ENCODE assay signal across 27 mouse cellular contexts in the genomic region with DNA sequence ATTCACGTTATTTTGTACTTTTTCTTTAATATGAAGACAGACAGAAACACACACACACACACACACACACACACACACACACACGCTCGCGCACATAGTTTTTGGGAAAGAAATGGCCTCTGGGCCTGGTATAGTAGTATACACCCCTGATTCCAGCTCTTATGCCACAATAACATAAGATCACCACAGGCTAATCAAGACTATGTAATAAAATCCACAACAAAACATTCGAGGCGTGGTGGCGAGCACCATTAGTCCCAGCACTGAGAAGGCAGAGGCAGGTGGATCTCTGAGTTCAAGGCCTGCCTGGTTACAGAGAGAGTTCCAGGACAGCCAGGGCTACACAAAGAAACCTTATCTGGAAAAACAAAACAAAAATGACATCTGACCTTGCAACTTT. TPM values are rescaled to one million over a fixed set of nuclear protein-coding genes. Genes with fewer than 3 reads are reported as not detected.
A peak's percentile ranks its signal among the peaks of the same experiment; 100 is the strongest.
DNase-seq lines count a peak whose midpoint lies in the region; ATAC-seq lines count a peak whose summit lies in the region.
"Had no signal": no experiment of that assay in that cellular context is flagged by ENCODE, and none has a peak within 500 bp of the region (broad histone marks: within the 10 kb centered on the region; RNA-seq: fewer than 3 reads in every experiment).

No protein-coding gene starts in this region.

- peaks cover 17% of the 10 kb centered on the region for H3K36me3 ChIP-seq in heart, embryonic 10.5 days
- H3K36me3 ChIP-seq in heart, embryonic 16.5 days (ENCODE audit: control insufficient read depth, insufficient read depth) = no peaks in the 10 kb centered on the region
- H3K36me3 ChIP-seq in midbrain, embryonic 11.5 days (ENCODE audit: control insufficient read depth, insufficient read depth, low read length) = no peaks in the 10 kb centered on the region; the same call in 1 of the 2 replicates
- H3K36me3 ChIP-seq in midbrain, embryonic 10.5 days = peaks cover 20% of the 10 kb centered on the region
- H3K36me3 ChIP-seq: hindbrain, embryonic 15.5 days had no signal

- intact Hi-C loops in heart, postnatal 25 days (cut with DNase I) = no loop called here

- no peak overlapping the region for H3K4me2 ChIP-seq in heart, embryonic 16.5 days (ENCODE audit: low read depth, low read length)
- H3K4me2 ChIP-seq in midbrain, embryonic 11.5 days = no peak overlapping the region
- H3K4me2 ChIP-seq: hindbrain, embryonic 15.5 days; kidney, embryonic 15.5 days; limb, embryonic 13.5 days; liver, embryonic 12.5 days had no signal

- no peak for ATAC-seq in heart, embryonic 16.5 days (replicated peaks; ENCODE audit: extremely low read depth, insufficient read depth, low FRiP score)
- ATAC-seq in midbrain, embryonic 11.5 days (ENCODE audit: low FRiP score) = no peak
- ATAC-seq: forebrain, embryonic 16.5 days; liver, embryonic 12.5 days had no signal

- no peaks in the 10 kb centered on the region for H3K27me3 ChIP-seq in heart, embryonic 10.5 days (ENCODE audit: insufficient read depth, poor library complexity, severe bottlenecking)
- no peaks in the 10 kb centered on the region for H3K27me3 ChIP-seq in heart, embryonic 16.5 days (ENCODE audit: control insufficient read depth, insufficient read depth, low read length)
- no peaks in the 10 kb centered on the region for H3K27me3 ChIP-seq in midbrain, embryonic 11.5 days (ENCODE audit: control insufficient read depth, insufficient read depth, low read length)
- no peaks in the 10 kb centered on the region for H3K27me3 ChIP-seq in midbrain, embryonic 10.5 days (ENCODE audit: low read depth, poor library complexity, severe bottlenecking)
- H3K27me3 ChIP-seq: hindbrain, embryonic 15.5 days; kidney, embryonic 15.5 days; limb, embryonic 13.5 days; liver, embryonic 12.5 days had no signal

- peak overlapping the region; percentile 82 for H3K27ac ChIP-seq in heart, embryonic 10.5 days
- peak overlapping the region; percentile 77 for H3K27ac ChIP-seq in heart, embryonic 16.5 days (ENCODE audit: low read length)
- no peak overlapping the region for H3K27ac ChIP-seq in midbrain, embryonic 11.5 days (ENCODE audit: low read depth, low read length)
- no peak overlapping the region for H3K27ac ChIP-seq in midbrain, embryonic 10.5 days (replicated peaks)
- H3K27ac ChIP-seq: forebrain, embryonic 10.5 days; hindbrain, embryonic 15.5 days; kidney, embryonic 15.5 days; limb, embryonic 13.5 days; liver, embryonic 12.5 days; macrophage had no signal

- H3K9me3 ChIP-seq in heart, embryonic 10.5 days = no peaks in the 10 kb centered on the region
- no peaks in the 10 kb centered on the region for H3K9me3 ChIP-seq in heart, embryonic 16.5 days (replicated peaks; ENCODE audit: control insufficient read depth, low read length)
- H3K9me3 ChIP-seq in midbrain, embryonic 11.5 days (ENCODE audit: control insufficient read depth, low read length) = no peaks in the 10 kb centered on the region
- H3K9me3 ChIP-seq in midbrain, embryonic 10.5 days (replicated peaks) = no peaks in the 10 kb centered on the region
- H3K9me3 ChIP-seq: forebrain, embryonic 10.5 days; G1E; hindbrain, embryonic 15.5 days; kidney, embryonic 15.5 days; limb, embryonic 13.5 days; liver, embryonic 12.5 days had no signal

- H3K4me1 ChIP-seq in heart, embryonic 10.5 days = peaks cover 34% of the 10 kb centered on the region
- H3K4me1 ChIP-seq in heart, embryonic 16.5 days (ENCODE audit: control insufficient read depth, insufficient read depth, low read length) = peaks cover 22% of the 10 kb centered on the region
- peaks cover 7% of the 10 kb centered on the region for H3K4me1 ChIP-seq in midbrain, embryonic 11.5 days (ENCODE audit: control insufficient read depth, insufficient read depth, low read length)
- peaks cover 18% of the 10 kb centered on the region for H3K4me1 ChIP-seq in midbrain, embryonic 10.5 days

- WGBS in heart, embryonic 10.5 days = 91% methylated on average over 7 of the region's 7 CpGs
- 94% methylated on average over 7 of the region's 7 CpGs for WGBS in heart, embryonic 16.5 days
- 95% methylated on average over 7 of the region's 7 CpGs for WGBS in midbrain, embryonic 11.5 days
- WGBS in midbrain, embryonic 10.5 days = 97% methylated on average over 7 of the region's 7 CpGs

- H3K9ac ChIP-seq in heart, embryonic 16.5 days (ENCODE audit: low read length) = no peak overlapping the region
- no peak overlapping the region for H3K9ac ChIP-seq in midbrain, embryonic 11.5 days (ENCODE audit: low read length)
- H3K9ac ChIP-seq: hindbrain, embryonic 15.5 days; kidney, embryonic 15.5 days; limb, embryonic 13.5 days; liver, embryonic 12.5 days had no signal

- H3K4me3 ChIP-seq in heart, embryonic 10.5 days = no peak overlapping the region
- H3K4me3 ChIP-seq in heart, embryonic 16.5 days (ENCODE audit: low read length) = no peak overlapping the region
- H3K4me3 ChIP-seq in midbrain, embryonic 11.5 days (ENCODE audit: low read depth, low read length) = no peak overlapping the region
- no peak overlapping the region for H3K4me3 ChIP-seq in midbrain, embryonic 10.5 days
- H3K4me3 ChIP-seq: forebrain, embryonic 10.5 days; hindbrain, embryonic 15.5 days; kidney, embryonic 15.5 days; limb, embryonic 13.5 days; liver, embryonic 12.5 days had no signal

- DNase-seq in heart, embryonic 10.5 days (ENCODE audit: low spot score) = no peak
- DNase-seq in heart, adult 18-20 months = no peak
- DNase-seq in heart, postnatal 25 days (ENCODE audit: low spot score) = no peak
- peak; percentile 54 for DNase-seq in midbrain, embryonic 11.5 days (ENCODE audit: low spot score, missing footprints)
- DNase-seq in midbrain, embryonic 10.5 days (ENCODE audit: low spot score) = no peak
- no peak for DNase-seq in MN1 (ENCODE audit: low spot score)
- DNase-seq: adrenal gland, adult 2 months; cerebellum, adult 11-12 months; cerebellum, postnatal 14 days; gastrocnemius, postnatal 36 days; kidney, adult 11 months; kidney, postnatal 36 days; layer of hippocampus, postnatal 36 days had no signal

RNA-seq across cellular contexts. Expression of gene Gm38394, which starts 1.8 kb away (rescaled TPM):
- 4.5 TPM in 2 replicates for polyA plus RNA-seq in heart, embryonic 10.5 days (2016; fragmentation: Nextera tagmentation; extraction: Ambion mirVana)
- total RNA-seq in heart, adult 18-20 months (2021) = 10 to 100 TPM; 14.0 to 14.6 TPM
- 3.5 TPM in 2 replicates for polyA plus RNA-seq in heart, embryonic 16.5 days (2015; fragmentation: Nextera tagmentation; extraction: Ambion mirVana)
- 10 to 100 TPM; 15.7 to 15.9 TPM for total RNA-seq in heart, postnatal 25 days (2021)
- polyA plus RNA-seq in midbrain, embryonic 11.5 days (2014; fragmentation: Nextera tagmentation; extraction: Ambion mirVana) = 5.3 and 6.3 TPM in 2 replicates
- polyA plus RNA-seq in midbrain, embryonic 10.5 days (2016; fragmentation: Nextera tagmentation; extraction: Ambion mirVana) = 3.5 and 3.8 TPM in 2 replicates

RNA-seq across cellular contexts. Expression of gene Zbed6, which starts 2.3 kb away (rescaled TPM):
- polyA plus RNA-seq in heart, embryonic 10.5 days (2016; fragmentation: Nextera tagmentation; extraction: Ambion mirVana) = not detected in 2 replicates
- total RNA-seq in heart, adult 18-20 months (2021) = 1 to 10 TPM; 2.3 to 5.1 TPM
- polyA plus RNA-seq in heart, embryonic 16.5 days (2015; fragmentation: Nextera tagmentation; extraction: Ambion mirVana) = not detected in 2 replicates
- total RNA-seq in heart, postnatal 25 days (2021) = 1 to 10 TPM; 5.7 to 8.3 TPM
- polyA plus RNA-seq in midbrain, embryonic 11.5 days (2014; fragmentation: Nextera tagmentation; extraction: Ambion mirVana) = not detected in 2 replicates
- polyA plus RNA-seq in midbrain, embryonic 10.5 days (2016; fragmentation: Nextera tagmentation; extraction: Ambion mirVana) = not detected in 2 replicates
- polyA plus RNA-seq: adrenal gland, adult 2 months; embryonic facial prominence, embryonic 11.5 days; forebrain, embryonic 10.5 days; forebrain, embryonic 16.5 days; G1E; hindbrain, embryonic 15.5 days; kidney, embryonic 15.5 days; limb, embryonic 13.5 days; liver, embryonic 12.5 days; lung, embryonic 16.5 days; neural tube, embryonic 14.5 days had no signal

RNA-seq across cellular contexts. Expression of gene Lax1, which starts 27.0 kb away (rescaled TPM):
- 0.26 and 0.53 TPM in 2 replicates for polyA plus RNA-seq in heart, embryonic 10.5 days (2016; fragmentation: Nextera tagmentation; extraction: Ambion mirVana)
- total RNA-seq in heart, adult 18-20 months (2021) = 1 to 10 TPM in 1 of 2 experiments, under 1 TPM in 1; 0.35 to 3.5 TPM
- 1.2 and 3.2 TPM in 2 replicates for polyA plus RNA-seq in heart, embryonic 16.5 days (2015; fragmentation: Nextera tagmentation; extraction: Ambion mirVana)
- total RNA-seq in heart, postnatal 25 days (2021) = under 1 TPM in 1 of 2 experiments, not detected in 1; 0.36 TPM
- polyA plus RNA-seq in midbrain, embryonic 11.5 days (2014; fragmentation: Nextera tagmentation; extraction: Ambion mirVana) = 0.19 and 0.20 TPM in 2 replicates
- 0.23 and 0.31 TPM in 2 replicates for polyA plus RNA-seq in midbrain, embryonic 10.5 days (2016; fragmentation: Nextera tagmentation; extraction: Ambion mirVana)
- total RNA-seq: gastrocnemius, postnatal 36 days; layer of hippocampus, adult 8-10 months; layer of hippocampus, postnatal 36 days; midbrain, postnatal 0 days had no signal
- polyA plus RNA-seq: forebrain, embryonic 16.5 days; G1E; macrophage; midbrain, postnatal 0 days had no signal

RNA-seq across cellular contexts. Expression of gene Snrpe, which starts 52.9 kb away (rescaled TPM):
- polyA plus RNA-seq in heart, embryonic 10.5 days (2016; fragmentation: Nextera tagmentation; extraction: Ambion mirVana) = 530 and 623 TPM in 2 replicates
- 10 to 100 TPM; 76.3 to 78.8 TPM for total RNA-seq in heart, adult 18-20 months (2021)
- 356 and 367 TPM in 2 replicates for polyA plus RNA-seq in heart, embryonic 16.5 days (2015; fragmentation: Nextera tagmentation; extraction: Ambion mirVana)
- total RNA-seq in heart, postnatal 25 days (2021) = 10 to 100 TPM; 69.7 to 75.6 TPM
- 778 and 875 TPM in 2 replicates for polyA plus RNA-seq in midbrain, embryonic 11.5 days (2014; fragmentation: Nextera tagmentation; extraction: Ambion mirVana)
- polyA plus RNA-seq in midbrain, embryonic 10.5 days (2016; fragmentation: Nextera tagmentation; extraction: Ambion mirVana) = 859 and 932 TPM in 2 replicates

Comparison
In these comparisons a context has a peak if more than half of its experiments do, and no peak if none do; other contexts are left out.
1. H3K27ac ChIP-seq: peak in heart, embryonic 10.5 days (single experiment) and heart, embryonic 16.5 days (single experiment); none in midbrain, embryonic 11.5 days (single experiment) and midbrain, embryonic 10.5 days (single experiment).